Mouse (Mus musculus) heart, adult 2 months (tissue): Measurements from ENCODE around the gene Wdr18.
"Not testable (repeated sequence)": the region's sequence is repeated elsewhere in the genome, so short reads cannot be mapped to it uniquely, and the experiment has no call there.

Experiments used
- CTCF ChIP-seq: fragments of 200-600 bp; IDR thresholded peaks from 2 replicates; pipeline ENCODE4 v1.8.1; 2022; ENCODE audit warnings: antibody characterized with exemption, mild to moderate bottlenecking, moderate library complexity
- POLR2A ChIP-seq: fragments of 200-500 bp; IDR thresholded peaks from 2 replicates; pipeline ENCODE4 v1.6.1; 2011; ENCODE audit warnings: mild to moderate bottlenecking, low read depth, low read length, control low read depth; ENCODE audit not compliant: insufficient read depth

GRCm38 (mm10) chr10:79959412-79959811 lies 540 bp upstream of the Wdr18 start:
- not testable (repeated sequence) for TF ChIP-seq POLR2A, CTCF
